Mouse (Mus musculus): ENCODE measurements around the gene Slc39a9.
A peak's percentile ranks its signal among the peaks of the same experiment; 100 is the strongest.

The Slc39a9 gene

GRCm38 (mm10) chr12:80643693-80644505 is at the start of gene Slc39a9, which contains the start of gene Erh:
TSS of gene Slc39a9 (plus strand) at chr12:80643883.
TSS of gene Erh (minus strand) at chr12:80644341.
- DNase-seq: peak; percentile 92

GRCm38 (mm10) chr12:80594141-80594540 is 49.5 kb upstream of the Slc39a9 start:
- DNase-seq: no peak

- no peak for DNase-seq
Observed at GRCm38 (mm10) chr12:80594781-80595180, 48.9 kb upstream of the Slc39a9 start.

GRCm38 (mm10) chr12:80595566-80595965 is 48.1 kb upstream of the Slc39a9 start:
- no peak for DNase-seq

- DNase-seq: no peak
Observed at GRCm38 (mm10) chr12:80595968-80596367, 47.7 kb upstream of the Slc39a9 start.

GRCm38 (mm10) chr12:80598236-80598635 is 45.4 kb upstream of the Slc39a9 start:
- no peak for DNase-seq

- DNase-seq: peak; percentile 47
Observed at GRCm38 (mm10) chr12:80598756-80599155, 44.9 kb upstream of the Slc39a9 start.

- no peak for DNase-seq
Observed at GRCm38 (mm10) chr12:80601597-80602269, 42.0 kb upstream of the Slc39a9 start.

- DNase-seq: no peak
Observed at GRCm38 (mm10) chr12:80602432-80602831, 41.3 kb upstream of the Slc39a9 start.

GRCm38 (mm10) chr12:80603566-80603965 is 40.1 kb upstream of the Slc39a9 start:
- no peak for DNase-seq

- no peak for DNase-seq
Observed at GRCm38 (mm10) chr12:80604218-80604617, 39.5 kb upstream of the Slc39a9 start.

GRCm38 (mm10) chr12:80608576-80608975 is 35.1 kb upstream of the Slc39a9 start:
- no peak for DNase-seq

- no peak for DNase-seq
Observed at GRCm38 (mm10) chr12:80609928-80610327, 33.8 kb upstream of the Slc39a9 start.

- DNase-seq: no peak
Observed at GRCm38 (mm10) chr12:80612113-80612791, 31.4 kb upstream of the Slc39a9 start.

GRCm38 (mm10) chr12:80615371-80616257 is 28.1 kb upstream of the Slc39a9 start:
- DNase-seq: no peak

- no peak for DNase-seq
Observed at GRCm38 (mm10) chr12:80620501-80620900, 23.2 kb upstream of the Slc39a9 start.

GRCm38 (mm10) chr12:80631790-80632189 is 11.9 kb upstream of the Slc39a9 start:
- DNase-seq: no peak

GRCm38 (mm10) chr12:80642725-80643692 is 674 bp upstream of the Slc39a9 start:
- DNase-seq: peak; percentile 45

GRCm38 (mm10) chr12:80644506-80644868 is 804 bp downstream of the Slc39a9 start:
- no peak for DNase-seq

GRCm38 (mm10) chr12:80646377-80646776 is 2.7 kb downstream of the Slc39a9 start:
- DNase-seq: no peak

- peak; percentile 46 for DNase-seq
Observed at GRCm38 (mm10) chr12:80653951-80654658, 10.4 kb downstream of the Slc39a9 start.

All from cerebellum, adult 11-12 months (tissue).